18 mouse cellular contexts compared by ENCODE assay signal in genomic region chr10:84384761-84385160, GRCm38 (mm10). TPM values are rescaled to one million over a fixed set of nuclear protein-coding genes. Genes with fewer than 3 reads are reported as not detected.
DNase-seq lines count a peak whose midpoint lies in the region; ATAC-seq and TF ChIP-seq lines count a peak whose summit lies in the region.
"Had no signal": no experiment of that assay in that cellular context is flagged by ENCODE, and none has a peak within 500 bp of the region (broad histone marks: within the 10 kb centered on the region; RNA-seq: fewer than 3 reads in every experiment).

No protein-coding gene starts in this region.

- no peak for ATAC-seq in forebrain, embryonic 11.5 days (replicated peaks; ENCODE audit: low FRiP score)
- ATAC-seq in forebrain, embryonic 14.5 days, result no peak
- no peak for ATAC-seq in heart, embryonic 14.5 days (ENCODE audit: insufficient number of reproducible peaks, insufficient read depth, low FRiP score, low read depth)
- ATAC-seq: forebrain, embryonic 16.5 days; midbrain, embryonic 16.5 days had no signal

- no peaks in the 10 kb centered on the region for H3K36me3 ChIP-seq in forebrain, embryonic 11.5 days (ENCODE audit: control insufficient read depth, insufficient read depth, low read length)
- no peaks in the 10 kb centered on the region; the same call in 1 of the 2 replicates for H3K36me3 ChIP-seq in forebrain, embryonic 14.5 days (ENCODE audit: control insufficient read depth, insufficient read depth, low read length)
- peaks cover 17% of the 10 kb centered on the region; the same call in 1 of the 2 replicates for H3K36me3 ChIP-seq in heart, embryonic 14.5 days (ENCODE audit: control insufficient read depth, insufficient read depth, low read length)
- H3K36me3 ChIP-seq: hindbrain, embryonic 13.5 days had no signal

- H3K27ac ChIP-seq in forebrain, embryonic 11.5 days (ENCODE audit: low read depth, low read length), result no peak overlapping the region
- no peak overlapping the region for H3K27ac ChIP-seq in forebrain, embryonic 14.5 days (ENCODE audit: low read depth, low read length)
- H3K27ac ChIP-seq in heart, embryonic 14.5 days (replicated peaks in 1 of 2; ENCODE audit: control insufficient read depth in 1 of 2, insufficient read depth in 1 of 2, low read depth in 2 of 2, low read length in 2 of 2), result peak overlapping the region; percentile 22 to 25; a peak in 1 of 4 replicates
- peak overlapping the region; percentile 25; the same call in 1 of the 2 replicates for H3K27ac ChIP-seq in left cerebral cortex, adult 2 months
- H3K27ac ChIP-seq: hindbrain, embryonic 13.5 days; kidney, postnatal 0 days; neural tube, embryonic 13.5 days; stomach, postnatal 0 days had no signal

- H3K9me3 ChIP-seq in forebrain, embryonic 11.5 days (ENCODE audit: control insufficient read depth, low read length), result no peaks in the 10 kb centered on the region
- H3K9me3 ChIP-seq in forebrain, embryonic 14.5 days (replicated peaks; ENCODE audit: control insufficient read depth, low read length), result no peaks in the 10 kb centered on the region
- no peaks in the 10 kb centered on the region for H3K9me3 ChIP-seq in heart, embryonic 14.5 days (ENCODE audit: control insufficient read depth, low read length)
- H3K9me3 ChIP-seq: hindbrain, embryonic 13.5 days; neural tube, embryonic 13.5 days had no signal

- no peak overlapping the region for H3K4me2 ChIP-seq in forebrain, embryonic 11.5 days (ENCODE audit: low read depth, low read length, severe bottlenecking)
- H3K4me2 ChIP-seq in forebrain, embryonic 14.5 days (ENCODE audit: low read length), result no peak overlapping the region
- H3K4me2 ChIP-seq in heart, embryonic 14.5 days (ENCODE audit: low read length), result no peak overlapping the region
- H3K4me2 ChIP-seq: hindbrain, embryonic 13.5 days; neural tube, embryonic 13.5 days had no signal

- no peak for TF ChIP-seq CTCF in left cerebral cortex, adult 2 months (IDR thresholded peaks at IDR 0.05)

- WGBS in forebrain, embryonic 11.5 days, result 84% methylated on average over 9 of the region's 9 CpGs
- WGBS in forebrain, embryonic 14.5 days, result 88% methylated on average over 9 of the region's 9 CpGs
- 63% methylated on average over 9 of the region's 9 CpGs for WGBS in heart, embryonic 14.5 days

- intact Hi-C loops in heart, postnatal 25 days (cut with DNase I), result no loop called here
- intact Hi-C loops in left cerebral cortex, adult 2 months (cut with DNase I), result no loop called here
- intact Hi-C loops in left cerebral cortex, postnatal 36 days (cut with DNase I), result no loop called here

- no peak overlapping the region for H3K9ac ChIP-seq in forebrain, embryonic 11.5 days (ENCODE audit: low read length)
- H3K9ac ChIP-seq in forebrain, embryonic 14.5 days (ENCODE audit: low read length), result no peak overlapping the region
- H3K9ac ChIP-seq in heart, embryonic 14.5 days (ENCODE audit: low read length), result no peak overlapping the region
- H3K9ac ChIP-seq: hindbrain, embryonic 13.5 days; neural tube, embryonic 13.5 days had no signal

- no peak overlapping the region for H3K4me3 ChIP-seq in forebrain, embryonic 11.5 days (ENCODE audit: low read depth, low read length)
- H3K4me3 ChIP-seq in forebrain, embryonic 14.5 days (ENCODE audit: low read depth, low read length), result no peak overlapping the region
- no peak overlapping the region for H3K4me3 ChIP-seq in heart, embryonic 14.5 days (ENCODE audit: control insufficient read depth in 1 of 2, insufficient read depth in 1 of 2, low read depth in 1 of 2, low read length in 2 of 2)
- no peak overlapping the region for H3K4me3 ChIP-seq in left cerebral cortex, adult 2 months
- H3K4me3 ChIP-seq: hindbrain, embryonic 13.5 days; myocyte; neural tube, embryonic 13.5 days had no signal

- no peaks in the 10 kb centered on the region for H3K27me3 ChIP-seq in forebrain, embryonic 11.5 days (ENCODE audit: control insufficient read depth, insufficient read depth, low read length)
- no peaks in the 10 kb centered on the region for H3K27me3 ChIP-seq in forebrain, embryonic 14.5 days (replicated peaks; ENCODE audit: control insufficient read depth, insufficient read depth, low read length)
- no peaks in the 10 kb centered on the region for H3K27me3 ChIP-seq in heart, embryonic 14.5 days (ENCODE audit: control insufficient read depth, insufficient read depth, low read length)
- H3K27me3 ChIP-seq: hindbrain, embryonic 13.5 days; neural tube, embryonic 13.5 days had no signal

- peaks cover 34% of the 10 kb centered on the region for H3K4me1 ChIP-seq in forebrain, embryonic 11.5 days (replicated peaks; ENCODE audit: control insufficient read depth, insufficient read depth, low read length)
- H3K4me1 ChIP-seq in forebrain, embryonic 14.5 days (ENCODE audit: control insufficient read depth, insufficient read depth, low read length), result peaks cover 34% of the 10 kb centered on the region
- peaks cover 60 to 83% of the 10 kb centered on the region in 2 experiments for H3K4me1 ChIP-seq in heart, embryonic 14.5 days (ENCODE audit: control insufficient read depth in 2 of 2, insufficient read depth in 2 of 2, low read length in 2 of 2)

- DNase-seq in forebrain, embryonic 11.5 days (ENCODE audit: low spot score), result peak; percentile 9
- no peak for DNase-seq in forebrain, embryonic 14.5 days (ENCODE audit: low spot score)
- DNase-seq in heart, postnatal 25 days (ENCODE audit: low spot score), result no peak
- DNase-seq in left cerebral cortex, adult 2 months (ENCODE audit: extremely low spot score in 1 of 2, low spot score in 2 of 2), result no peak
- no peak for DNase-seq in left cerebral cortex, postnatal 36 days (ENCODE audit: low spot score in 2 of 2)
- no peak for DNase-seq in retina, embryonic 14.5 days (ENCODE audit: low spot score)
- DNase-seq: adrenal gland, adult 2 months; gastrocnemius, postnatal 14 days; kidney, adult 2 months; lung, postnatal 4 days had no signal

RNA-seq across cellular contexts. Expression of gene Nuak1, which starts 55.6 kb away (rescaled TPM):
- polyA plus RNA-seq in forebrain, embryonic 11.5 days (2014; fragmentation: Nextera tagmentation; extraction: Ambion mirVana), result 2.9 and 3.6 TPM in 2 replicates
- 12.6 and 12.9 TPM in 2 replicates for polyA plus RNA-seq in forebrain, embryonic 14.5 days (2014; fragmentation: Nextera tagmentation; extraction: Ambion mirVana)
- polyA plus RNA-seq in heart, embryonic 14.5 days (2014; fragmentation: Nextera tagmentation; extraction: Ambion mirVana), result 2.6 and 3.4 TPM in 2 replicates
- 10 to 100 TPM; 30.8 to 32.3 TPM for total RNA-seq in heart, postnatal 25 days (2021)
- total RNA-seq in left cerebral cortex, adult 2 months (2021), result 10 to 100 TPM; 72.9 to 87.5 TPM
- 10 to 100 TPM; 69.3 to 69.7 TPM for total RNA-seq in left cerebral cortex, postnatal 36 days (2021)

Comparison
In these comparisons a context has a peak if more than half of its experiments do, and no peak if none do; other contexts are left out.
1. H3K27ac ChIP-seq: peak in heart, embryonic 14.5 days (2 of 2) and left cerebral cortex, adult 2 months (single experiment); none in forebrain, embryonic 11.5 days (single experiment) and forebrain, embryonic 14.5 days (single experiment).